Mouse (Mus musculus): ENCODE measurements around the gene Cebpe. TPM values are rescaled to one million over a fixed set of nuclear protein-coding genes. Genes with fewer than 3 reads are reported as not detected.

The Cebpe gene
- polyA plus RNA-seq, 1 experiment: 0.35 TPM

DNA sequence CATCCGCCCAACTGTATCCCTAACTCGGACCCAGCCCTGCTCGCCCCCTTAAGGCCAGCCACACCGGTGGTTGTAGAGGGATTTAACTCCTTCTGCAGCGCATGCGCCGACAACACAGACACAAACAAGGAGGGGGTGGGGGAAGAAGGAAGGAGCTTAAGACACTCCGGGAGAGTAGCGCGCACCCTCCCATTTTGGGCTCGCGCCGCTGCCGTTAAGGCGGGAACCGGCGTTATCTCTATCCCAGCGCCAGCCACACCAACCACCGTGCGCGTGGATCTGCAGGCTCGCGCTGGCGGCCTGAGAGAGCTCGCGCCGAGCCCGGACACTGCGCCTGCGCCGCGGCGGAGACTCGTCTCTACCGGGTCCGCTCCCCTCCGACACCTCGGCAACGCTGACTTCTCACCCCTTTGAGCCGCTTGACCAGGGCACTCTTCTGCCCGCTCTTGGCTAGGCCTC, 25.9 kb downstream of the Cebpe start, which contains the start of gene 1700123O20Rik:
Gene 1700123O20Rik (plus strand): TSS at position 154 of the 459 bp plus-strand sequence.
- WGBS: under 1% methylated on average over 41 of the region's 41 CpGs
- DNase-seq (ENCODE audit: low read depth, low spot score): peak; percentile 43

DNA sequence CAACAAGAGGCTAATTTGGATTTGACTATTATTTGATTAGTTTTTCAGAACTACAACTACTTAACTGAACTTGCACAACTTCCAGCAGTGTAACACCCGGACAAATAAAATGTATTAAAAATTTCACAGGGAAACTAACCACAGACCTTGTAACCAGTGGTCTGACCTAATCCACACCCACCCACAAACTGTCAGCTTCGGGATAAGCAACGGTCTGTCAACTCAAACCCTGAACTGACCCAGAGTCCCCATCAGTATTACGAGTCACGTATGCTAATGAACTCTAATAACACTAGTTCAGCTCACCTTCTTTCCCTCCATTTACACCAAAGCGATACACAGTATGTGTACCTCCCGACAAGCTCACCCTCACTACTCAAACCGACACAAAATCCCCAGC, 26.5 kb downstream of the Cebpe start:
- 2% methylated on average over 8 of the region's 8 CpGs for WGBS

DNA sequence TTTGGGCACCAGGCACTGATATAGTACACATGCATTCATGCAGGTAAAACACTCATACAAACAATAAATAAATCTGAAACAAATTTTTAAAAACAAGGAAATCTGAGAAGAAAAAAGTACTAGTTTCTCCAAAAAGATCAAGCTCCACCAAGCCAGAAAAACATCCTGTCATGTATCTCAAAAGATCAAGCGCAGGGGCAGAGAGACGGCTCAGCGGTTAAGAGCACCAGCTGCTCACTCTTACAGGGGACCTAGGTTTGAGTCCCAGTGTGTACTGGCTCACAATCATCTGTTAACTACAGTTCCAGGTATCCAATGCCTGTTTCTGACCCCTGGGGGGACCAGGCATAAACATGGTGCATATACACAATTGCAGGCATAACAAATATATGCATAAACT, 29.6 kb downstream of the Cebpe start:
- 87% methylated on average over 3 of the region's 3 CpGs for WGBS
- DNase-seq (ENCODE audit: low read depth, low spot score): no peak

More for the DNA sequence above, 26.5 kb downstream of the Cebpe start:
- no peak for DNase-seq (ENCODE audit: low read depth, low spot score)

DNA sequence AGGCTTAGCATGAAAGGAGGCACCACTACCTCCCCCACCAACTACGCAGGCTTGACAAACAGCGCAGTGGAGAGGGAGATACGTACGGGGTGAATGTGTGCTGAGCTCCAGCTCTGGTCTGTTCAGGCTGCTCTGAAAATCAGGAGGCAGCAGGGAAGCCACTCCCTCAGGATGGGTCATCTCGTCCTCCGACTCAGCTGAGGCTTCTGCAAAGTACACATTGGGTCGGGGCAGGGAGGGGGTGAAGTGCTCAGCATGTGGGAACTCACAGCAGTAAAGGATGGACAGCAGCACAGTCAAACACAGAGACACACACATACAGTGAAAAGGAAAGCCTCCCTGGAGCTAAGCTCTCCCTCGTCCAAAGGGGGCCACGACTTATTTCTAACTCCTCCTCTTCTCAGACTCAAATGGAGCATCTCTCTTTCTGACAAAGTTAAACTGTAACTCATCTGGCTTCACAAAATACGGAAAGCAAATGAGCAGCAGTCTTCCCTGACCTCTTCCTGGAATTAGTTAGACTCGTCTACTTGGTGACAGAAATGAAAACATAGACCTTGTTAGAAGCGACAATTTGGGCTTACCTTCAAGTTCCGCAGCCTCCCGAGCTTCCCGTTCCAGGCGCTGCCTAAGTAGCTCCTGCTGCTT, 33.2 kb downstream of the Cebpe start:
- WGBS: 77% methylated on average over 16 of the region's 16 CpGs
- DNase-seq (ENCODE audit: low read depth, low spot score): no peak

DNA sequence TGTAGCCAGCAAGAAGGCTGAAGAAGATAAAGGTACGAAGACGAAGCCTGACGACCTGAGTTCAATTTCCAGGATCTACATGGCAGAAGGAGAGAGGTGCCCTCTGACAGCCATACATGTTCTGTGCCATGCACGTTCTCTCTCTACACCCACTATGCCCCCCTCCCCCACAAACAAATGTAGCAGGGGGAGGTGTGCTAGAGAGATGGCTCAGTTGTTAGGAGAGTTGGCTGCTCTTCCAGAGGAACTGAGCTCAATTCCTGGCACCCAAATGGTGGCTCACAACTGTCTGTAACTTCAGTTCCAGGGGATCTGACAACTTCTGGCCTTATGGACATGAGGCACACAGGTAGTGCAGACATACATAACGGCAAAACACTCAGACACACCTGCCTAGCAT, 35.7 kb downstream of the Cebpe start:
- WGBS: 85% methylated on average over 5 of the region's 5 CpGs
- DNase-seq (ENCODE audit: low read depth, low spot score): no peak

DNA sequence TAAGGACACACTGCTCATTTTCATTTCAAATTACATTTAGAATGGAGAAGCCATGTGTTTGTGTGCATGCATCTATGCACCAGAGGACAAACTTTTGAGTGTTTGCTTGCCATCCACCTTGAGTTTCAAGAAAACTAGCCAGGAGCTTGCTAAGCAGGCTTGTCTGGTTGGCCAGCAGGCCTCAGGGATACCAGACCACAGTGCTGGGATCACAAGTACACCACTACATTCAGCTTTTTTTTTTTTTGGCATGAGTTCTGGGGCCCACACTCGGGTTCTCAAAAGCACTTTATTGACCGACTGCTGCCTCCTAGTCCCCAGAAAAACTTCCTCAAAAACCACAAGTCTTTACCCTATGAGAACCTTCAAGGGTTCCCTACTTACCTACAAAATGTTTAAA, 37.7 kb downstream of the Cebpe start:
- no peak for DNase-seq (ENCODE audit: low read depth, low spot score)
- WGBS: 47% methylated on average over 2 of the region's 2 CpGs

DNA sequence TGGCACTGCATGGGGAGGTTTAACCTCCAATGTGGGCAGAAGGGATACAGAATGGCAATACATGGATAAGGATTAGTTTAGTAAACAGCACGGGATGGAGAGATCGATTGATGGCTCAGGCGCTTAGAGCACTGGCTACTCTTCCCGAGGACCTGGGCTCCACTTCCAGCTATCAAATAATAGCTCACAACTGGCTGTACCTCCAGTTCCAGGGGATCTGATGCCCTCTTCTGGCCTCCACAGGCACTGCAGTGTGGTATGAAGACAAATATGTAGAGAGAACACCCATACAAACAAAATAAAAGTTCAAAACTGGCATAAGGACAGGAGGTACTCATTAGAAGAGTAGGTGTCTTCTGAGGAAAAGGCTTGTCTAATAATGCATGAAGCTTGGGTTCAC, 42.6 kb downstream of the Cebpe start:
- WGBS: 66% methylated on average over 4 of the region's 4 CpGs
- DNase-seq (ENCODE audit: low read depth, low spot score): no peak

DNA sequence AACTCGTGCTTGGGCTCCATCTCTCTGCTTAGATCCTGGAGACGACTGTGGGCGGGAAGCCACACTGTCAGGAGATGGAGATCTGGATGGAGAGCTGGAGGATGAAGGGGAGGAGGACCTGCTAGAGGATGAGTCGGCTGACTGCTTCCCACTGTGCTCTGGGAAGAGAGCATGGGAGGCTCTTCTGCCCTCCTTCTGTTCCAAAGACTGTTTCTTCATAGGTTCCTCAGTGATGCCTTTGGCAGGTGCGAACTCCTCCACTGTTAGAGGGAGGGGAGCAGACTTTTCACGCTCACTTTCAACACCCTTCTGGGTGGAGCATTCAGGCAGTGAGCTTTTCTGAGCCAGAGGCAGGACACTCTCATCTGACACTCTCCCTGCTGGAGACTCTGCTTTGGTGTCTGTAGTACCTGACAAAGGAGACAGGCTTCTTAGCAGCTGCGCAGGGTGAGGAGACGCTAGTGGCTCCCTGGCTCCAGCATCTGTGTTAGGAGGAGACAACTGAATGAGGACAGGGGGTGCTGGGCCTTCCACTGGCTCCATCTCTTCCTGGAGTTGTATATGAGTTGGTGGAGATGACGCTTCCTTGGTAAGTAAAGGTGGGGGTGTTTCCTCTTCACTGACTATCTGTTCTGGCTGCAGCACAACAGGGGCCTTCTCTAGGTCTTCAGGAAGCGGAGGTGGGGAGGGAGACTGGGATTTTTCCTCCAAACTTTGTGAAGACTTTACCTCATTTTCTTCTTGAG, 47.3 kb downstream of the Cebpe start:
- no peak for DNase-seq (ENCODE audit: low read depth, low spot score)
- WGBS: 91% methylated on average over 10 of the region's 10 CpGs

Other genes with a start within 250 kb of the Cebpe start
- 192 and 196 TPM in 2 replicates for gene Lrp10, start 248.0 kb downstream of the Cebpe start, polyA plus RNA-seq (2012; rRNA removed)
- 0.07 and 0.19 TPM in 2 replicates for gene Rem2, start 236.1 kb downstream of the Cebpe start, polyA plus RNA-seq (2012; rRNA removed)
- gene Prmt5, start 194.6 kb downstream of the Cebpe start, polyA plus RNA-seq (2012; rRNA removed): 26.1 and 31.1 TPM in 2 replicates
- gene Haus4, start 157.6 kb downstream of the Cebpe start, polyA plus RNA-seq (2012; rRNA removed): 17.0 and 18.3 TPM in 2 replicates
- gene Ajuba, start 134.6 kb downstream of the Cebpe start, polyA plus RNA-seq (2012; rRNA removed): 3.4 and 3.5 TPM in 2 replicates
- 5.5 and 6.9 TPM in 2 replicates for gene 4931414P19Rik, start 106.2 kb downstream of the Cebpe start, polyA plus RNA-seq (2012; rRNA removed)
- 182 and 183 TPM in 2 replicates for gene Psmb5, start 94.2 kb downstream of the Cebpe start, polyA plus RNA-seq (2012; rRNA removed)
- not detected in 2 replicates for gene Psmb11, start 90.7 kb downstream of the Cebpe start, polyA plus RNA-seq (2012; rRNA removed)
- not detected in 2 replicates for gene Gm17606, start 71.2 kb downstream of the Cebpe start, polyA plus RNA-seq (2012; rRNA removed)
- gene Cdh24, start 70.8 kb downstream of the Cebpe start, polyA plus RNA-seq (2012; rRNA removed): 3.2 and 4.4 TPM in 2 replicates
- gene 1700123O20Rik, start 26.0 kb downstream of the Cebpe start, polyA plus RNA-seq (2012; rRNA removed): 59.2 and 60.6 TPM in 2 replicates
- gene Acin1, start 25.2 kb downstream of the Cebpe start, polyA plus RNA-seq (2012; rRNA removed): 62.6 and 82.5 TPM in 2 replicates
- 0.05 TPM in 1 of 2 replicates, not detected in the other for gene Gm29776, start 13.3 kb downstream of the Cebpe start, polyA plus RNA-seq (2012; rRNA removed)
- gene Slc7a8, start 69.8 kb upstream of the Cebpe start, polyA plus RNA-seq (2012; rRNA removed): 36.1 and 135 TPM in 2 replicates
- not detected in 2 replicates for gene Rnf212b, start 102.0 kb upstream of the Cebpe start, polyA plus RNA-seq (2012; rRNA removed)
- gene Homez, start 158.8 kb upstream of the Cebpe start, polyA plus RNA-seq (2012; rRNA removed): 2.5 and 3.4 TPM in 2 replicates
- 9.1 and 11.2 TPM in 2 replicates for gene Ppp1r3e, start 165.4 kb upstream of the Cebpe start, polyA plus RNA-seq (2012; rRNA removed)
- gene Bcl2l2, start 171.2 kb upstream of the Cebpe start, polyA plus RNA-seq (2012; rRNA removed): 31.6 and 48.3 TPM in 2 replicates
- gene Gm20521, start 171.3 kb upstream of the Cebpe start, polyA plus RNA-seq (2012; rRNA removed): 0.74 TPM in 1 of 2 replicates, not detected in the other
- 77.8 and 112 TPM in 2 replicates for gene Pabpn1, start 180.3 kb upstream of the Cebpe start, polyA plus RNA-seq (2012; rRNA removed)
- gene Slc22a17, start 201.0 kb upstream of the Cebpe start, polyA plus RNA-seq (2012; rRNA removed): 11.3 and 11.7 TPM in 2 replicates
- 3.0 and 3.5 TPM in 2 replicates for gene Efs, start 214.0 kb upstream of the Cebpe start, polyA plus RNA-seq (2012; rRNA removed)
- gene Il25, start 220.5 kb upstream of the Cebpe start, polyA plus RNA-seq (2012; rRNA removed): 0.21 and 0.50 TPM in 2 replicates
- 1.0 and 1.8 TPM in 2 replicates for gene Cmtm5, start 224.1 kb upstream of the Cebpe start, polyA plus RNA-seq (2012; rRNA removed)